Mouse (Mus musculus) yolk sac, embryonic 10.5 days (tissue): ENCODE results near the gene Wdr27.
"Not testable (repeated sequence)": the region's sequence is repeated elsewhere in the genome, so short reads cannot be mapped to it uniquely, and the experiment has no call there.

Experiments
- DNase-seq: peaks from one replicate; pipeline ENCODE4 v3.0.0-alpha.2; 2017; ENCODE audit warnings: low spot score

Gene Wdr27

DNA sequence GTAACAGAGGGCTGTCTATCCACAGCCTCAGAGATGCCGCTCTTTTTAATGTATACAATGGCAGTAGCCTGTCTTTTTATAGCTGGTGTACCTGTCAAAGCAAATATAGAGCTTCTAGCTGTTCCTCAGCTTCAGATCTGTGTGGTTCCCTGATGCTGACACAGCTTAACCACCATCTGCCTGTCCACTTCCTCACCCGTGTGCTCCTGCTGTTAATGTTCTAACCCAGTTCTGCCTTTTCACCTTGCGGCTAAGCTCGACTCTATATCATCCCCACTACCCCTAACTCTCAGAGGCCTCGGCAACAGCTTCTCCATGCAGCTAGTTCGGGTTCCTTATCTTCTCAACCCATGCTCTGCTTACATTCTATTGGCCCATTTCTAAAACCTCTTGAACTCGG lies 12.3 kb downstream of the Wdr27 start:
- DNase-seq = no peak

DNA sequence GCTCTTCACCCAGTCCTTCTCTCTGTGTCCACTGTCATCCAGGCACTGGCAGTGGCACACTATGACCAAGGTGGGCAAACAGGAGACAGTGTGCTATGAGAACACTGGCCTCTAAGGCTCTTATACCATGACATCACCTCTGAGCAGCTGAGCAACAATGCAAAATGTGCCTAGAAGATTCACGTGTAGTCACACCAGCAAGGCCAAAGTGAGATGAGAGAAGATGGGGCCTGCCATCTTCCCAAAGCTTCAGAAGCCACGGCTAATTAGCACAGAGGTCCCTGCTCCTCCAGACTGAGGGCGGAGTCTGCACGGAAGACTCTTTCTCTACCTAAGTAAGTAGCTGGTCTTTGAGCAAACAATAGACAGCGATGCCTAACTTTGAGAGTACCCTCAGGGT lies 14.3 kb downstream of the Wdr27 start:
- DNase-seq = no peak

DNA sequence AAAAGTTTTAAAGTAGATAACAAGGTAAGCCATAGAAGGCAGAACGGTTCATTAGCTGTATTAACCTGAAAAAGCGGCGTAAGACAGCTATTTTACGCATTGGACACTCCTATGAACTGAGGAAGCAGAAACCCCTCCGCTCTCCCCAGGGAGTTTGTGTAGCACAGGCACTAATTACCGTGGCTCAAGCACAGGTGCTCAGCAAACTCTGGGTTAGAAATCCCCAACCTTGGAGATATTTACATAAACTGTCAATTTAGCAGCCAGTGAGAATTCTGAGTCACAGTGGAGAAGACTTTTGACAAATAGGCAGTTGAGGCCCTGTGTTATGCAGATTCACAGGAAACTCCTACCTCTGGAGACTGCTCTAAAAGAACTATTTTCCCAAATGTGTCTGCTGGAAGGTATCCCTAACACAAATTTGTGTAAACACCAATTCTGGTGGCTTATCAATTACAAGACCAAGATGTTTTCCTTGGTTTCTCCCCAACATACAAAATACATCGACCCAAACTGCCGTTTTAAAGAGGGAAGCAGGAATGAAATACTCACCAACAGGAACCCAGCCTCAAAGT lies 15.2 kb downstream of the Wdr27 start:
- no peak for DNase-seq

DNA sequence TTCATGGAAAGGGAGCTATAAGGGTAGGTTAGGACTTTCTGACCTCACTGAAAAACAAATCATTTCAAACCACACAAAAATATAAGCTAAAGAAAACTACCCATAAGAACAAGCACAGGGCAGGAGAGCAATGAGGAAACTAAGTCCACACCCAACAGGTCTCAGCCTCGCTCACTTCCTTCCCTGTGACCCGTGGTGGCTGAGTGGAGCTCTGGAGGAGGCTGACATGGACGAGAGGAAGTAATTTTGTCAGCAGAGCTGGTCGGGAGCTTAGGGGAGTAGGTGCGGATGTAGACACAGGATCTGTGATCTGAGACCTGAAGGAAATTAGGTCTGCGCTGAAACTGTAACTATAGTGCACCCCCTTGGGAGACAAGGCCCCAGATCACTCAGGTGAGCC lies 21.4 kb downstream of the Wdr27 start:
- DNase-seq = no peak

DNA sequence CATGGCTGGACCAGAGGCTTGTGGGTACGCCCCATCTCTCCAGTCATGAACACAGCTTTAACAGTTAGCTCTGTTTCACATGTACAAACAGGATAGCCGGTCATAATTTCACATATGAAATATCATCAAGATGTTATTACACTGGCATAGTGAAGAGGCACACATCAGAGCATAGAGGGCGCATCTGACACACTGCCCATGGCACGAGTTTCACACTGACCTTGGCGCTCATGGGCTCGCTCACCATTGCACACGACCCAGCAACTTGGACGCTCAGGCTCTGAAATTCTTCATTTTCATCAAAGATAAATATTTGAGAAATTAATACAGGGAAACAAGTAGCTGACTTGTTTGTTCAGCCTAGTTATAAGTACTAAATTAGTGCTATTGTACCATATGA lies 25.1 kb downstream of the Wdr27 start:
- no peak for DNase-seq

DNA sequence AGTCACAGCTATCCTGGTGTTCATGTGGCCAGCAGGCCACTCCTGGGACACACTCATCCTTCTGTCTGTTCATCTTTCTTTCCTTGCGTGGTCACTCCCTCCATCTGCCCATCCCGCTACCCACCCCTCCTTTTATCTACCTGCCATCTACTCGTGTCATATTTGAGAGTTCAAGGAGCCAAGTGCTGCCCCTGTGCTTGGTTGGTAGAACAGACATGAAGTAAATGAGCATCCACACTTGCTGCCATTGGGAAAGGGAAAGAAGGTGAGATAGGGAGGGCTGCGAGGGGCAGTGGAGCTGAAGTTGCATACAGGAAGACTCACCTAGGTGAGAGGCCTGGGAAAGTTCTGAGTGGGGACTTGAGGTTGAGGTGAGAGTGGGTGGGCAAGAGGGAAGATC lies 28.6 kb downstream of the Wdr27 start:
- no peak for DNase-seq

DNA sequence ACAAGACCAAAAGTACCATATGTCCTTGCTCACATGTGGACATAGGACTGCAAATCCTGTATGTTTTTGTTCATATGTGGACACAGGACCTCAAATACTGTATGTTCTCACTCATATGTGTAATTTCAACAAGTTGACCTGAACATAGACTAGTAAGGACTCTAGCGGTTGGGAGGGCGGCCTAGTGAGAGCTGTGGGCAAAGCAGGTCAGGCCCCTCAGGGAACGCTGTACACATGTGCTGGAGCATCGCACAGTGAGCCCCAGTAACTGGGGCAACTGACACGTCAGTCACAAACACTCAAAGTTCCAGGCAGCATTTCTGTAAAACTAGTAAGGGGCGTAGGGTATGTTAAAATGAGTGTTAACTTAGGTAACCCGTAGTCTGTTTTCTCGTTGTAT lies 30.0 kb downstream of the Wdr27 start:
- no peak for DNase-seq

DNA sequence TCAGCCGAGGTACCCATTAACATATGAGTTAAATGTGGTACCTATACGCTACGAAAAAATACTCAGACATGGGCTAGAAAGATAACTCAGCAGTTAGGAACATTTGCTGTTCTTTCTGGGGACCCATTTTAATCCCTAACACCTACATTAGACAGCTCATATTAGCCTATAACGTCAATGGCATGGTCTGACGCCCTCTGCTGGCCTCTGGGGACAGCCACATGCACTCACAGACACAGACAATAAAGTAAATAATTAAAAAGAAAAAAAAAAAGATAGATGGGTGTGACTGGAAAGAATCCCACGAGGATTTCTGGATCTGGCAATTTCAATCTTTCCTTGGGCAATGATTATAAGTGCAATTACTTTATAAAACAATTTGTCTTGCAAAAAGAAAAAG lies 30.5 kb downstream of the Wdr27 start:
- no peak for DNase-seq

DNA sequence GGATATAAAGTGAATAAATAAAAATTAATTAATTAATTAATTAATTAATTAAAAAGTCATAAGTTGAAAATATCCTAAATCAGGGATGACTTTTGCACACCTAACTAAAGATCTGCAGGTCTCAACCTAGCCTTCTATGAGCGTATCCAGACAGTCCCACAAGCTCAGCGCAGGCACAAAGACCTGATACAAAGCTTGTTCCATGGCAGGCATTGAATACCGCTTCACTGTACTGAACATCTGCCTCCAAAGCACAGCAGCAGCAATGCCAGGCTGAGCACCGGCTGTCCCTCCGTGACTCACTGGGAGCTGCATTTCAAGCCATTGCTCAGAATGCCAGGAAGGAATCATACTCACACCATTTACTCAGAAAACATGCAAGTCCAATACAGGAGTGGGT lies 32.2 kb downstream of the Wdr27 start:
- no peak for DNase-seq

DNA sequence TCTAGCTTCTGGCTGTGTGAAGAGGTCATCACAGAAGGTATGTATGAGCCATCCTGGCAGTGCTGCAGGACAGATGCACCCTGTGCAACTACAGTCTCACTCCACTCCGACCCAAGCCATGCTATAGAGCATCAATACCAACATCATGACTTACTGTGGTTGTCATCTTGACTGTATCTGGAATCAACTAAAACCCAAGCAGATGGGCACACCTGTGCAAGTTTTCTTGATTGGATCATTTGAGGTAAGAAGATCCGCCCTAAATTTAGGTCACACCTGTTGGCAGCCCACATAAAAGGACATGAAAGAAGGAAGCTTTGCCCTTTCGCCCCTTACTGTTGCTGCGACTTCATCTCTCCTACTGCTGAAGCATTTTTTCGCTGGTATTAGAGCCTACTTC lies 33.6 kb downstream of the Wdr27 start:
- no peak for DNase-seq

DNA sequence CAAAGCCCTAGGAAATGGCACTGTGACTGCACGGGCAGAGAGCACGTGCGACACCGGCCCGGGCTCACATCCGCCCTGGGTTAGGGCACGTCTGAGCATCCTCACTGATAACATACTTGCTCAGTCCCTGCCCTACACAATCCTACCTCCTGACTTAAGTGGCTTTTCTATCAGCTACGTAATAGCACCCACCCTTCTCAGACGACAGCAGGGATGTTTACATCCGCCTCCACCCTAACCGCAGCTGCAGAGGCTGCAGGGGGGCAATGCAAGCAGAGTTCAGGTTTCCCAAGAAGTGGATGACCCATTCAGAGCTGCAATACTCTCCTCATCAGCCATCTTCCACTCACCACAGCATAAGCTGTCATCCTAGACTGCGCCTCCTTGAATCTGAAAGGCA lies 35.8 kb downstream of the Wdr27 start:
- DNase-seq = no peak

DNA sequence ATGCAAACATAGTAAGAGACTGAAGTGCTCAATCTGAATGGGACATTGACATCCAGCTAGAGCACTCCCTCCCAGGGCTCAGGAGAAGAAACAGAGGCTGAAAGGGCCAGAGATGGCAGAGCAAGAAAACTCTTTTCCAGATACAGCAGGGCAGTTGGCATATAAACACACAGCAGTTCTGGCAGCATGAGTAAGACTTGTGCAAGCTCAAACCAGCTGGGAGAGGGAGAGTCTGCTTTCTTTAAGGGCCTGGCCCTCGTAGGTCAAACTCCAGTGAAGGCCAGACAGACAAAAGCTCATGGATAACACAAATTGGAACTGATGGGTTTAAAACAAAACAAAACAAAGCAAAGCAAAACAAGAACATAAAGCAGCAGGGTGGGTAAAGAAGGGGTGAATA lies 36.3 kb downstream of the Wdr27 start:
- peak; percentile 23 for DNase-seq

DNA sequence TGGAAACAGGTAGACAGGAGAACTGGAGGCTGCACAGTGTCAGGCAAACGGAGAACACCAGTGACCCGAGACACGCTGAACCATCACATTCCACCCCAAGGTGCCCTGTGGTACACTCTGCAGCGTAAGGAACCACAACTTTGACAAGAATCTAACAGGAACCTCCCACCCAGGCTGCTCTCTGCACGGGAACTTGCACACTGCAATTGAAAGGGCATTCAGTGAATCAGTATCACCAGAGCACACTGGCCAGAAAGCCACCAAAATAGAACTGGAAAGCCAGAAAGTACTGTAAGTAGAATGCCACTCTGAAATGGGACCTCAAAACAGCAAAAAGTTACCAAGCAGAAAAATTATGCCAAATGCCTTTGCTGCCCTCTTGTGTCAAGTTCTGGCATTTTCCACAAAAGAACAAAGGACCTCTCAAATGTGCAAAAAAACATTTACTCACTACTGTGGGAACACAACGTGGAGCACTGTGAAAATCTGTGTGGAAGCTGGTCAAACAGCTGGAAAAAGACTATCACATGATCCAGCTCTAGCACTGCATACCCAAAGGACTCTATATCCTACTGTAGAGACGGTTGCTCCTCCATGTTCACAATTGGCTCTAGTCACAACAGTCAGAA lies 38.2 kb downstream of the Wdr27 start:
- peak; percentile 31 for DNase-seq

DNA sequence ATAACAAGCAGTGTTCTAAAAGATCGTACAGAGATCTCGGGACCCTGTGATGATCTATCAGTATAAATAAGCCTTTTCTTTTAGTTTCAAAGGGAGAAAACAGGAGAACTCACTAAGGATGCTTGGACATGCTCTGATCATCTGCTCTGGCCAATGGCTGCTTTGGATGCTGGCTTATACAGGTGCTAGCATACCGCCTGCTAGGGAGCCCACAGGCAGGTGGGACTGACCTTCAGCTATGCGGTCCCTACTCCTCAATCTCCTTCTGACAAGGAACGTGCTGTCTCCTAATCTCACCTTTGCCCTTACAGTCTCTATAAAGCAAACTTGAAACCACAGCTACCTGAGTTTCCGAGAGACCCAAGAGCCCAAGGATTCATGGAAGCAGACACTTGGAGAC lies 38.8 kb downstream of the Wdr27 start:
- no peak for DNase-seq

DNA sequence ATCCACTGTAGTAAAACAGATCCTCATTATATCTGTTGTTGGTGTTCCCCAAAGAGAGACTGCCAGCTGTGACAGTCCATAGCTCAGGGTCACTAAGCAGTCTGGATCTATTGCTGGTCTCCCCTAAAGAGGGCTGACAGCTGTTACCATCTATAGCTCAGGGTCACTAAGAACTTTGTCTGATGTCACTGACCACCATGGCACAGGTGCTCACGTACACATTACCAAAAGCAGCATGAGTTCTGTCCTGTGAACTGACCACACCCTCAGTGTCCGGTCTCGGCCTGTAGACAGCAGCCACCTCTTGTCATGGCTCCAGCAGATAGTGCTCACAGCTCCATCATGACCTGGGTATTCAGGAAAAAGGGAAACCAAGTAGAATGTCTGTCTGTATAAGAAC lies 39.7 kb downstream of the Wdr27 start:
- no peak for DNase-seq

DNA sequence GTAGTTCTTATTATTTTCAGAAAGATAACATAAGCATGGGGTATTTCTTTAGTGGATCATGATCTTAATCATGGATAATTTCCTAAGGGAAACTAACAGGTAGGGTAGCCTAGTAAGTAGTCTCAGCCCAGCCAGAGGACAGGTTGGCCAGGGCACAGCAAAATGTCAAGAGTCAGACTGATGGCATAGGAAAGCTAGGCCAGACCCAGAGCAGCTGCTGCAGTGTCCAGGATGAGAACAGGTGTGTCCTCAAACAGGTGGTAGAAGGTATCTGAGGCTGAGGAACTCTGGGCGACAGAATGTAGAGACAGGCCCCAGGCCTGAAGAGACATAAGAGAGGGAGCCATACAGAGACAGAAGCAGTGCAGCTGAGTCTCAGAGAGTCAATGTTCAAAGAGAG lies 44.0 kb downstream of the Wdr27 start:
- no peak for DNase-seq

DNA sequence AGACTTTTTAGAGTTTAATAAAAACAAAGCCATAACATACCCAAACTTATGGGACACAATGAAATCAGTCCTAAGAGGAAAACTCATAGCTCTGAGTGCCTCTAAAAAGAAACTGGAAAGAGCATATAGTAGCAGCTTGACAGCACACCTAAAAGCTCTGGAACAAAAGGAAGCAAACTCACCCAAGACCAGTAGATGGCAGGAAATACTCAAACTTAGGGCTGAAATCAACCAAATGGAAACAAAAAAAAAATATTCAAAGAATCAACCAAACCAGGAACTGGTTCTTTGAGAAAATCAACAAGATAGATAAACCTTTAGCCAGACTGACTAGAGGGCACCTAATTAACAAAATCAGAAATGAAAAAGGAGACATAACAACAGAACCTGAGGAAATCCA lies 47.9 kb downstream of the Wdr27 start:
- not testable (repeated sequence) for DNase-seq

DNA sequence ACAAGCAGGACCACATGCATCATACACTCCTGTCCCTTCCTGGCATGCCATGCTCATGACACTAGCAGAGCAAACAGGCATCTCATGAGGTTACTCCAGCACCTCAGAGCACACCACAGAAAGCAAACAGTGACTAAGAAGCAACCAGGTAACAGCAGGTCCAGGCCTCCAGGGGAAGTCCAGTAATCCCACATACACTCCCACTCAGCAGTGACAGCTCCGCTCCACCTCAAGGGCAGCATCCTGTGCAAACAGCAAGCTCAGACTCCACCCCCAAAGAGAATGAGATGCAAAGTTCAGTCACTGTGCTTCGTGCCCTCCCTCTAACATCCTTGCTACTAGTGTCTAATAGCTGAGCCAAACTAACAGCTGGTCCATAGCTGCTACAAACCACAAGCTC lies 56.0 kb downstream of the Wdr27 start:
- no peak for DNase-seq

DNA sequence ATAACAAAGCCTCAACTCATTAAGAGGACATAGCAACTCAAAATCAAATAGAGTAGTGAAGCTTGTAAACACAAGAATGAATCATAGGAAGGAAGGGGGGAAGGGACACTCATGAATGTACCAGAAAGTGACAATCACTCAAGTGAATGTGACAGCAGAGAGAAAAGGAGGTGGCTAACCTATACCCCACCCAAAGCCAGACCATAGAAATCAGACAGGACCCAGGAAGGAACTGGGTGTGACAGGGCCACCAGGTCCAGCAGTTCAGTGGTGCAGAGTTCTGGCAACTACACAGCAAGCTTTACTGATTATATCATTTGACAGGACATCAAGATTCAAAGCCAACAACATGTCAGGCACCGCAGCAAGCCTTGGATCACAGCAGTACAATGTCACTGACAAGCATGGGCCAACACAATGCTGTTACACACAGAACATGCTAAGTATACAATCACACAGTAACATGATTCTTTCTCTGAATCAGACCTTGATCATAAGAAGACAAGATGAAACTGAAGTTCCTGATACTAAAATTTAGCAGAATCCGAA lies 68.2 kb downstream of the Wdr27 start:
- DNase-seq = no peak

DNA sequence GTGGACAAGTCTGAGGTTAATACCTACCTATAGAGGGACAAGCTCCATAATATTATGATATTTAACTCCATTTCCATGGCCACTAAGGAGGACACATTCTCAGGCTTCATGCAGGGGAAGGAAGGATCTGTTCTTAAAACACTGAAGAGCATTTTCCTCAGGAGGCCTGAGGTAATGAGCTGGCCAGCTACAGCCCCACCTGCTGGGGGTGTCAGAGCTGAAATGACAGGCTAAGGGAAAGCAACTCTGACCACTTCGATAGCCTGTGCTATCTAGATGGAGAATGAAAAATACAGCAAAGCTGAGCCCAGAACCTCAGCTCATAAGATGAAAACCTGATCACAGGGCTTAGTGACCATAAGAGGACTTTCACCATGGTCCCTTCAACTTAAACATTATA lies 82.7 kb downstream of the Wdr27 start:
- DNase-seq = no peak

DNA sequence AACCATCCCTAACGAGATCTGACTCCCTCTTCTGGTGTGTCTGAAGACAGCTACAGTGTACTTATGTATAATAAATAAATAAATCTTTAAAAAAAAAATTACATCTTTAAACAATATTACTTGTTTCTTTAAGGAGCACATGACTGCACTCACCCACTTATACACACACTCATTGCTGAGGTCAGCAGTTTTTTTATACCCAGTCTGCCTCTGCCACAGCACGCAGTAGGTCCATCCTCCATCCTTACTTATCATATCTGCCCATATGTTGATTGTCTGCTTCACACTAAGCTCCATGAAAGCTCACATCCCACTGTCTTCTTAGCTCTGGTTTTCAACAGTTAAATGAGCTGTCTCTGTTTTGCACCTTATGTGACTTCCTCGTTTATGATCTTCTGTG lies 95.2 kb downstream of the Wdr27 start:
- no peak for DNase-seq

DNA sequence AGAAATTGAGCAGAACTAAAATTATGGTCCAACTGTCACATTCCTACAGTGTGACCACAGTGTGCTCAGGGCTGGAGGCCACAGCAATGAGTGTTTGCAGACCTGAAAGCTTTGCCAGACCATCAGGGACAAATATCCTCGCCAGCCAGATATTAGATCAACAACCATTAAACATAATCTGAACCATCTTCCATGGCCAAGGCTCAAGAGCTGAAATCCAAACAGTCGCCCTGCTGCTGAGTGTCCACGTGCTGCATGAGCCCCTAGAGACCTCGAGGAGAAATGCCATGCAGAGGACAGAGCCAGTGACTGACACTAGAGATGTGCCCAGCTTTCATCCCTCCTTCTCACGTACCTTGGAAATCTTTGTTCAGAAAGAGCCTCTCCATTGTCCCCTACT lies 96.1 kb downstream of the Wdr27 start:
- no peak for DNase-seq

DNA sequence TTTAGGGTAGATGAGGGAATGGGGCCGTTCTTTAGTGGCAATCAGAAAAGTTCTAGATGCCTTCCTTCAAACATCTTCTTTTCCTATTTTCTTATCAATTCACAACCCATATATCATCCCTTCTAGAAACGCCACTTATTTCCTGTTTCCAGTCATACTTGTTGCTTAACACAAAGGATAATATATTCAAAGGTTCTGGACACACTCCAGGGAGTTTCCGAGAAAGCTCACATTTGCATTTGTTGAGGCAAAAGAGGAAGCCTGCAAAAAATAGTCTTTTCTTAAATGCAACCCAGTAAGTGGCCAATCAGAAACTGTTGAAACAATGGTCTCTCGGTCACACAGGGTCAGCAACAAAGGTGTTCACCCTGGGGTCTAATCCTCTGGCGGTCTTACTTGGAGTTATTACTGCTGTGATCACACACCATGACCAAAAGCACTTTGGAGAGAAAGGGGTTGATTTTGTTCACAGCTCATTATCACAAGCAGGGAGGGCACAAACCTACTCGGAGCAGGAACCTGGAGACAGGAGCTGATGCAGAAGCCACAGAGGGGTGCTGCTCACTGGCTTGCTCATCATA lies 116.2 kb downstream of the Wdr27 start:
- DNase-seq = no peak

DNA sequence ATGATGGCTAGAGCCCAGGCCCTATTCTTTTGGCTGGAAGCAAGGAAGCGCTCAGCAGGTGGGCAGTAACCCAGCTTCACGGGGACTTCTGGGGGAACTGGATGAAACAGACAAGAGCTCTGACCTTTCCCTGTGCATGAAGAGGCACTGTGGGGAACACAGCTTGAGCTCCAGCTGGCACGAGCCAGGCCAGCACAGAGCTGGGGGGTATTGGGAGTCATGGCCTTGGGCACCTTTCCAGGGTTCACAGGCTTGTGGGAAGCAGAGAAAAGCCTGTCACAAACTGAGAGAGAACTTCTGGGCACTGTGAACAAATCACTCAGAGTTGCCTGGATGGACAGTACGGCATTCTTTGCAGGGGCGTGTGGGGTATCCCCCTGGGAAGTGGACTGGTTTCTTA lies 118.0 kb downstream of the Wdr27 start:
- no peak for DNase-seq
